Mouse (Mus musculus): ENCODE measurements at regions not wholly inside any gene's neighbourhood (a gene's known extent, or its start where the extent isn't known, plus 50 kb on each side); places are given as distances from the start of the nearest gene placed in this dataset.

GRCm38 (mm10) chr8:31600979-31601378 is 1827.5 kb upstream of the 5930422O12Rik start:
- DNase-seq = no peak
- WGBS = 85% methylated on average over 3 of the region's 3 CpGs
- no peaks in the 10 kb centered on the region for H3K9me3 ChIP-seq (ENCODE audit: control insufficient read depth, low read length)
- H3K4me3 ChIP-seq (replicated peaks; ENCODE audit: low read depth, low read length) = no peak overlapping the region
- ATAC-seq (ENCODE audit: low FRiP score, low TSS enrichment) = no peak
- no peak overlapping the region for H3K4me2 ChIP-seq (ENCODE audit: low read length)
- no peaks in the 10 kb centered on the region for H3K36me3 ChIP-seq (ENCODE audit: control insufficient read depth, insufficient read depth, low read length)
- no peak overlapping the region for H3K27ac ChIP-seq (replicated peaks; ENCODE audit: low read depth, low read length)
- H3K9ac ChIP-seq (replicated peaks; ENCODE audit: low read length) = no peak overlapping the region
- H3K27me3 ChIP-seq (ENCODE audit: control insufficient read depth, insufficient read depth, low read length) = no peaks in the 10 kb centered on the region
- H3K4me1 ChIP-seq (ENCODE audit: control insufficient read depth, insufficient read depth, low read length) = no peaks in the 10 kb centered on the region

GRCm38 (mm10) chr8:31616501-31616900 is 1812.0 kb upstream of the 5930422O12Rik start:
- no peaks in the 10 kb centered on the region for H3K9me3 ChIP-seq (ENCODE audit: control insufficient read depth, low read length)
- H3K36me3 ChIP-seq (ENCODE audit: control insufficient read depth, insufficient read depth, low read length) = no peaks in the 10 kb centered on the region
- H3K27ac ChIP-seq (replicated peaks; ENCODE audit: low read depth, low read length) = no peak overlapping the region
- WGBS = 94% methylated on average over 2 of the region's 2 CpGs
- H3K4me1 ChIP-seq (ENCODE audit: control insufficient read depth, insufficient read depth, low read length) = no peaks in the 10 kb centered on the region
- ATAC-seq (ENCODE audit: low FRiP score, low TSS enrichment) (no peak), DNase-seq (no peak)
- no peaks in the 10 kb centered on the region for H3K27me3 ChIP-seq (ENCODE audit: control insufficient read depth, insufficient read depth, low read length)
- H3K4me3 ChIP-seq (replicated peaks; ENCODE audit: low read depth, low read length) = no peak overlapping the region
- H3K4me2 ChIP-seq (ENCODE audit: low read length) = no peak overlapping the region
- H3K9ac ChIP-seq (replicated peaks; ENCODE audit: low read length) = no peak overlapping the region

GRCm38 (mm10) chr8:31627708-31628107 is 1800.8 kb upstream of the 5930422O12Rik start:
- H3K4me1 ChIP-seq (ENCODE audit: control insufficient read depth, insufficient read depth, low read length) = no peaks in the 10 kb centered on the region
- H3K27me3 ChIP-seq (ENCODE audit: control insufficient read depth, insufficient read depth, low read length) = no peaks in the 10 kb centered on the region
- DNase-seq (peak; percentile 5), ATAC-seq (ENCODE audit: low FRiP score, low TSS enrichment) (no peak)
- no peak overlapping the region for H3K27ac ChIP-seq (replicated peaks; ENCODE audit: low read depth, low read length)
- H3K4me2 ChIP-seq (ENCODE audit: low read length) = no peak overlapping the region
- H3K9ac ChIP-seq (replicated peaks; ENCODE audit: low read length) = no peak overlapping the region
- H3K4me3 ChIP-seq (replicated peaks; ENCODE audit: low read depth, low read length) = no peak overlapping the region
- 82% methylated on average over 2 of the region's 2 CpGs for WGBS
- no peaks in the 10 kb centered on the region for H3K9me3 ChIP-seq (ENCODE audit: control insufficient read depth, low read length)
- no peaks in the 10 kb centered on the region for H3K36me3 ChIP-seq (ENCODE audit: control insufficient read depth, insufficient read depth, low read length)

- H3K9me3 ChIP-seq (ENCODE audit: control insufficient read depth, low read length) = no peaks in the 10 kb centered on the region
- no peak overlapping the region for H3K9ac ChIP-seq (replicated peaks; ENCODE audit: low read length)
- WGBS = 93% methylated on average over 2 of the region's 2 CpGs
- no peaks in the 10 kb centered on the region for H3K4me1 ChIP-seq (ENCODE audit: control insufficient read depth, insufficient read depth, low read length)
- ATAC-seq (ENCODE audit: low FRiP score, low TSS enrichment) = no peak
- no peaks in the 10 kb centered on the region for H3K27me3 ChIP-seq (ENCODE audit: control insufficient read depth, insufficient read depth, low read length)
- H3K4me2 ChIP-seq (ENCODE audit: low read length) = no peak overlapping the region
- no peak overlapping the region for H3K27ac ChIP-seq (replicated peaks; ENCODE audit: low read depth, low read length)
- peak; percentile 32 for DNase-seq
- H3K4me3 ChIP-seq (replicated peaks; ENCODE audit: low read depth, low read length) = no peak overlapping the region
- no peaks in the 10 kb centered on the region for H3K36me3 ChIP-seq (ENCODE audit: control insufficient read depth, insufficient read depth, low read length)
Observed at GRCm38 (mm10) chr8:31628146-31628545, 1800.4 kb upstream of the 5930422O12Rik start.

GRCm38 (mm10) chr8:31638417-31638816 is 1790.1 kb upstream of the 5930422O12Rik start:
- ATAC-seq (ENCODE audit: low FRiP score, low TSS enrichment) (no peak), DNase-seq (no peak)
- WGBS = 81% methylated on average over 3 of the region's 3 CpGs
- Histone ChIP-seq H3K9ac (replicated peaks; ENCODE audit: low read length) (no peak overlapping the region), H3K27ac (replicated peaks; ENCODE audit: low read depth, low read length) (no peak overlapping the region), H3K9me3 (ENCODE audit: control insufficient read depth, low read length) (no peaks in the 10 kb centered on the region; the same call in 1 of the 2 replicates), H3K27me3 (ENCODE audit: control insufficient read depth, insufficient read depth, low read length) (no peaks in the 10 kb centered on the region), H3K4me2 (ENCODE audit: low read length) (no peak overlapping the region), H3K4me3 (replicated peaks; ENCODE audit: low read depth, low read length) (no peak overlapping the region), H3K36me3 (ENCODE audit: control insufficient read depth, insufficient read depth, low read length) (no peaks in the 10 kb centered on the region), H3K4me1 (ENCODE audit: control insufficient read depth, insufficient read depth, low read length) (no peaks in the 10 kb centered on the region)

GRCm38 (mm10) chr8:31663717-31664116 is 1764.8 kb upstream of the 5930422O12Rik start:
- no peaks in the 10 kb centered on the region for H3K36me3 ChIP-seq (ENCODE audit: control insufficient read depth, insufficient read depth, low read length)
- H3K4me2 ChIP-seq (ENCODE audit: low read length) = no peak overlapping the region
- H3K4me1 ChIP-seq (ENCODE audit: control insufficient read depth, insufficient read depth, low read length) = no peaks in the 10 kb centered on the region
- no peak for ATAC-seq (ENCODE audit: low FRiP score, low TSS enrichment)
- no peak overlapping the region for H3K27ac ChIP-seq (replicated peaks; ENCODE audit: low read depth, low read length)
- no peak for DNase-seq
- no peaks in the 10 kb centered on the region for H3K9me3 ChIP-seq (ENCODE audit: control insufficient read depth, low read length)
- H3K4me3 ChIP-seq (replicated peaks; ENCODE audit: low read depth, low read length) = no peak overlapping the region
- H3K27me3 ChIP-seq (ENCODE audit: control insufficient read depth, insufficient read depth, low read length) = no peaks in the 10 kb centered on the region
- no peak overlapping the region for H3K9ac ChIP-seq (replicated peaks; ENCODE audit: low read length)

GRCm38 (mm10) chr8:31665485-31665884 is 1763.0 kb upstream of the 5930422O12Rik start:
- Histone ChIP-seq H3K27me3 (ENCODE audit: control insufficient read depth, insufficient read depth, low read length) (no peaks in the 10 kb centered on the region), H3K4me1 (ENCODE audit: control insufficient read depth, insufficient read depth, low read length) (no peaks in the 10 kb centered on the region), H3K9ac (replicated peaks; ENCODE audit: low read length) (no peak overlapping the region), H3K4me3 (replicated peaks; ENCODE audit: low read depth, low read length) (no peak overlapping the region), H3K36me3 (ENCODE audit: control insufficient read depth, insufficient read depth, low read length) (no peaks in the 10 kb centered on the region), H3K27ac (replicated peaks; ENCODE audit: low read depth, low read length) (no peak overlapping the region), H3K9me3 (ENCODE audit: control insufficient read depth, low read length) (no peaks in the 10 kb centered on the region), H3K4me2 (ENCODE audit: low read length) (no peak overlapping the region)
- ATAC-seq (ENCODE audit: low FRiP score, low TSS enrichment) = no peak
- WGBS = 73% methylated on average over 4 of the region's 4 CpGs
- no peak for DNase-seq

GRCm38 (mm10) chr8:31704168-31704567 is 1724.3 kb upstream of the 5930422O12Rik start:
- H3K9ac ChIP-seq (replicated peaks; ENCODE audit: low read length) = no peak overlapping the region
- ATAC-seq (ENCODE audit: low FRiP score, low TSS enrichment) (no peak), DNase-seq (no peak)
- WGBS = 88% methylated on average over 2 of the region's 2 CpGs
- H3K27me3 ChIP-seq (ENCODE audit: control insufficient read depth, insufficient read depth, low read length) = no peaks in the 10 kb centered on the region
- no peak overlapping the region for H3K4me3 ChIP-seq (replicated peaks; ENCODE audit: low read depth, low read length)
- H3K36me3 ChIP-seq (ENCODE audit: control insufficient read depth, insufficient read depth, low read length) = no peaks in the 10 kb centered on the region
- H3K27ac ChIP-seq (replicated peaks; ENCODE audit: low read depth, low read length) = no peak overlapping the region
- no peak overlapping the region for H3K4me2 ChIP-seq (ENCODE audit: low read length)
- H3K4me1 ChIP-seq (ENCODE audit: control insufficient read depth, insufficient read depth, low read length) = no peaks in the 10 kb centered on the region
- no peaks in the 10 kb centered on the region for H3K9me3 ChIP-seq (ENCODE audit: control insufficient read depth, low read length)

- ATAC-seq (ENCODE audit: low FRiP score, low TSS enrichment) = no peak
- DNase-seq = peak; percentile 27
- no peaks in the 10 kb centered on the region for H3K4me1 ChIP-seq (ENCODE audit: control insufficient read depth, insufficient read depth, low read length)
- H3K27ac ChIP-seq (replicated peaks; ENCODE audit: low read depth, low read length) = no peak overlapping the region
- H3K27me3 ChIP-seq (ENCODE audit: control insufficient read depth, insufficient read depth, low read length) = no peaks in the 10 kb centered on the region
- H3K9ac ChIP-seq (replicated peaks; ENCODE audit: low read length) = no peak overlapping the region
- no peaks in the 10 kb centered on the region for H3K9me3 ChIP-seq (ENCODE audit: control insufficient read depth, low read length)
- H3K36me3 ChIP-seq (ENCODE audit: control insufficient read depth, insufficient read depth, low read length) = no peaks in the 10 kb centered on the region
- WGBS = 88% methylated on average over 15 of the region's 15 CpGs
- H3K4me3 ChIP-seq (replicated peaks; ENCODE audit: low read depth, low read length) = no peak overlapping the region
- no peak overlapping the region for H3K4me2 ChIP-seq (ENCODE audit: low read length)
Observed at GRCm38 (mm10) chr8:31713321-31714076, 1715.0 kb upstream of the 5930422O12Rik start.

All from midbrain, embryonic 14.5 days (tissue).